In genomic region chr11:121791446-121791845, GRCm38 (mm10) we compare ENCODE assay signal across 30 mouse cellular contexts. TPM values are rescaled to one million over a fixed set of nuclear protein-coding genes. Genes with fewer than 3 reads are reported as not detected.
DNase-seq lines count a peak whose midpoint lies in the region; ATAC-seq and TF ChIP-seq lines count a peak whose summit lies in the region.
"Had no signal": no experiment of that assay in that cellular context is flagged by ENCODE, and none has a peak within 500 bp of the region (broad histone marks: within the 10 kb centered on the region; RNA-seq: fewer than 3 reads in every experiment).

No protein-coding gene starts in this region.

- no peak for DNase-seq in embryonic facial prominence, embryonic 10.5 days (ENCODE audit: low spot score)
- DNase-seq in kidney, adult 2 months = no peak
- no peak for DNase-seq in kidney, postnatal 10 days
- peak; percentile 21 for DNase-seq in lung, postnatal 36 days
- no peak for DNase-seq in lung, postnatal 10 days
- no peak for DNase-seq in frontal cortex, adult 2 months (ENCODE audit: extremely low spot score in 1 of 2, low spot score in 1 of 2)
- no peak for DNase-seq in frontal cortex, postnatal 14 days (ENCODE audit: low spot score in 2 of 2)
- DNase-seq: adrenal gland, postnatal 25 days; cerebellum, adult 9-10 months; forebrain, postnatal 0 days; gastrocnemius, postnatal 10 days; layer of hippocampus, postnatal 36 days; liver, postnatal 0 days; retina, postnatal 1 day; right cerebral cortex, postnatal 4 days; thymus, adult 2 months had no signal

- peaks cover 30% of the 10 kb centered on the region for H3K4me1 ChIP-seq in embryonic facial prominence, embryonic 13.5 days
- peaks cover 22% of the 10 kb centered on the region for H3K4me1 ChIP-seq in embryonic facial prominence, embryonic 10.5 days
- H3K4me1 ChIP-seq in kidney, adult 2 months (ENCODE audit: control insufficient read depth, insufficient read depth, low read length) = peaks cover 3% of the 10 kb centered on the region; the same call in 1 of the 2 replicates
- H3K4me1 ChIP-seq: midbrain, embryonic 15.5 days; neural tube, embryonic 13.5 days had no signal

- H3K27me3 ChIP-seq in embryonic facial prominence, embryonic 13.5 days = no peaks in the 10 kb centered on the region
- H3K27me3 ChIP-seq in embryonic facial prominence, embryonic 10.5 days (replicated peaks; ENCODE audit: low read depth, poor library complexity, severe bottlenecking) = no peaks in the 10 kb centered on the region
- H3K27me3 ChIP-seq in kidney, adult 2 months (replicated peaks; ENCODE audit: control insufficient read depth, insufficient read depth, low read length) = no peaks in the 10 kb centered on the region
- H3K27me3 ChIP-seq: heart, embryonic 15.5 days; intestine, embryonic 15.5 days; midbrain, embryonic 15.5 days; neural tube, embryonic 13.5 days had no signal

- no peak for TF ChIP-seq CTCF in kidney, adult 2 months (conservative IDR thresholded peaks at IDR 0.05; ENCODE audit: insufficient read depth, insufficient read length, low read depth, low read length)

- no peaks in the 10 kb centered on the region for H3K36me3 ChIP-seq in embryonic facial prominence, embryonic 13.5 days
- H3K36me3 ChIP-seq in embryonic facial prominence, embryonic 10.5 days (replicated peaks) = no peaks in the 10 kb centered on the region
- H3K36me3 ChIP-seq in kidney, adult 2 months (ENCODE audit: control insufficient read depth, insufficient read depth, low read length) = no peaks in the 10 kb centered on the region
- H3K36me3 ChIP-seq: heart, embryonic 15.5 days; hindbrain, embryonic 10.5 days; intestine, embryonic 15.5 days; midbrain, embryonic 15.5 days; neural tube, embryonic 13.5 days had no signal

- 0 out of 2 replicates have a peak overlapping the region, but pooled peaks have one; percentile 4 for H3K27ac ChIP-seq in embryonic facial prominence, embryonic 13.5 days
- no peak overlapping the region for H3K27ac ChIP-seq in embryonic facial prominence, embryonic 10.5 days (replicated peaks)
- peak overlapping the region; percentile 96 for H3K27ac ChIP-seq in kidney, adult 2 months (ENCODE audit: insufficient read depth, low read depth, low read length)
- H3K27ac ChIP-seq: hindbrain, embryonic 10.5 days; intestine, embryonic 15.5 days; midbrain, embryonic 15.5 days; neural tube, embryonic 13.5 days had no signal

- H3K9ac ChIP-seq in embryonic facial prominence, embryonic 13.5 days = no peak overlapping the region
- H3K9ac ChIP-seq: forebrain, postnatal 0 days; heart, embryonic 15.5 days; intestine, embryonic 15.5 days; liver, postnatal 0 days; midbrain, embryonic 15.5 days; neural tube, embryonic 13.5 days had no signal

- H3K9me3 ChIP-seq in embryonic facial prominence, embryonic 13.5 days = no peaks in the 10 kb centered on the region
- no peaks in the 10 kb centered on the region for H3K9me3 ChIP-seq in embryonic facial prominence, embryonic 10.5 days
- H3K9me3 ChIP-seq: heart, embryonic 15.5 days; hindbrain, embryonic 10.5 days; intestine, embryonic 15.5 days; midbrain, embryonic 15.5 days; neural tube, embryonic 13.5 days had no signal

- TF ChIP-seq POLR2A in kidney, adult 2 months (IDR thresholded peaks at IDR 0.05; ENCODE audit: low read depth, low read length) = no peak

- no peak overlapping the region for H3K4me2 ChIP-seq in embryonic facial prominence, embryonic 13.5 days
- H3K4me2 ChIP-seq: heart, embryonic 15.5 days; intestine, embryonic 15.5 days; midbrain, embryonic 15.5 days; neural tube, embryonic 13.5 days had no signal

- ATAC-seq in embryonic facial prominence, embryonic 13.5 days (ENCODE audit: insufficient number of reproducible peaks, insufficient read depth, low FRiP score, low TSS enrichment, low read depth) = no peak
- ATAC-seq: forebrain, postnatal 0 days; hindbrain, embryonic 16.5 days; intestine, embryonic 15.5 days; liver, postnatal 0 days; midbrain, embryonic 15.5 days had no signal

- H3K4me3 ChIP-seq in embryonic facial prominence, embryonic 13.5 days = no peak overlapping the region
- no peak overlapping the region for H3K4me3 ChIP-seq in embryonic facial prominence, embryonic 10.5 days
- no peak overlapping the region for H3K4me3 ChIP-seq in kidney, adult 2 months (ENCODE audit: insufficient read depth, low read depth, low read length)
- H3K4me3 ChIP-seq: heart, embryonic 15.5 days; hindbrain, embryonic 10.5 days; intestine, embryonic 15.5 days; midbrain, embryonic 15.5 days; myocyte; neural tube, embryonic 13.5 days had no signal

- WGBS in embryonic facial prominence, embryonic 13.5 days = 83% methylated on average over 3 of the region's 3 CpGs
- WGBS in embryonic facial prominence, embryonic 10.5 days = 83% methylated on average over 3 of the region's 3 CpGs
- WGBS in kidney, adult 2 months = 60% methylated on average over 3 of the region's 3 CpGs

RNA-seq across cellular contexts. Expression of gene Ptchd3, which starts 38.6 kb away (rescaled TPM):
- polyA plus RNA-seq in embryonic facial prominence, embryonic 13.5 days (2015; fragmentation: Nextera tagmentation; extraction: Ambion mirVana) = not detected in 2 replicates
- not detected in 2 replicates for polyA plus RNA-seq in embryonic facial prominence, embryonic 10.5 days (2016; fragmentation: Nextera tagmentation; extraction: Ambion mirVana)
- not detected in 2 replicates for polyA plus RNA-seq in kidney, adult 2 months (2012; rRNA removed)
- not detected in 2 replicates for polyA plus RNA-seq in frontal cortex, adult 2 months (2012; rRNA removed)
- polyA plus RNA-seq: forebrain, embryonic 11.5 days; forebrain, postnatal 0 days; hindbrain, embryonic 16.5 days; intestine, embryonic 15.5 days; kidney, embryonic 16.5 days; limb, embryonic 11.5 days; liver, adult 2 months; liver, postnatal 0 days; macrophage; midbrain, embryonic 15.5 days; myocyte; neural tube, embryonic 13.5 days; stomach, embryonic 14.5 days had no signal
